Mouse (Mus musculus): ENCODE measurements around the gene Exosc5. TPM values are rescaled to one million over a fixed set of nuclear protein-coding genes. Genes with fewer than 3 reads are reported as not detected.

Gene Exosc5
- polyA plus RNA-seq, 1 experiment from 2014 or later = 50.1 TPM

DNA sequence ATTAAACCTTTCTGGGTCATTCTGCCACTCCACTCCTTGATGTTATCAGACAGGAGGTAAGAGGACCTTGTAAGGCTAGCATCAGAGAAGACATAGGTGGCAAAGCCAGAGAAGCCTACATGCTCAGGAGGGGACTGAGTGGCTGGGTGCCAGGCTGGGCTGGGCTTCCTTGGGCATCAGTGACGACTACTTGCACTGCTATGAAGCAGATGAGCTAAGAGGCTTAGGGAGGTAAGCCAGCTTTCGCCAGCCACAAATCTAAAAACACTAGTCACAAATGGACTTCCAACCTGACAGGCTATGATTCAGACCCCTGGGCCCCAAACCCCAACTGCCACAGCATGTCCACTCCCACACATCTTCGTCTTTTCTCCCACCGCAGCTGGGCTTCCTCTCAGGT is 14.3 kb upstream of the Exosc5 start:
- no peak for ATAC-seq (ENCODE audit: low FRiP score, low read depth)
- 77% methylated on average over 4 of the region's 4 CpGs for WGBS
- H3K4me3 ChIP-seq = no peak overlapping the region
- no peak overlapping the region for H3K4me2 ChIP-seq (replicated peaks)
- H3K9ac ChIP-seq (replicated peaks) = no peak overlapping the region
- no peaks in the 10 kb centered on the region for H3K27me3 ChIP-seq
- no peaks in the 10 kb centered on the region for H3K9me3 ChIP-seq
- H3K4me1 ChIP-seq = peaks cover 6% of the 10 kb centered on the region; the same call in 1 of the 2 replicates
- 0 out of 2 replicates have a peak, but pooled peaks cover 17% of the 10 kb centered on the region for H3K36me3 ChIP-seq
- no peak overlapping the region for H3K27ac ChIP-seq (replicated peaks)

DNA sequence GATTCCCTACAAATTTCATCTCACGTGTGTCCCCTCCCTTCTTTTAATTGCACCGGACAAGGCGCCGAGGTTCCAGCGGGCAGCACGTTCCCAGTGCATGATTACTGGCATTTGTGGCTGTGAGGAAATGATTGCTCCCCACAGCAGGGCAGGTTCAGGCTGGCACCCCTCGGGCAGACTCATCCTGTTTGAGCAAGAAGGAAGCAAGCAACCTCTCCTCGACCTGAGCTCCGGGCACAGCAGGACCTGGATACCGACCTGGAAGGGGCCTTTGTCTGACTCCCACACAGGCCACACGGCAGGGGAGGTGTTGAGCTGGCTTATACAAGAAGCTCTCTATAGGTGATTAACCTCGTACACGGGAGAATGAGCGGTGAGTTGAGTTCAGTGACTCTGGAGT is 13.9 kb upstream of the Exosc5 start:
- ATAC-seq (ENCODE audit: low FRiP score, low read depth) = no peak
- Histone ChIP-seq H3K9ac (replicated peaks) (no peak overlapping the region), H3K27ac (replicated peaks) (no peak overlapping the region), H3K4me2 (replicated peaks) (no peak overlapping the region), H3K27me3 (no peaks in the 10 kb centered on the region), H3K36me3 (0 out of 2 replicates have a peak, but pooled peaks cover 13% of the 10 kb centered on the region), H3K4me1 (peaks cover 6% of the 10 kb centered on the region; the same call in 1 of the 2 replicates), H3K9me3 (no peaks in the 10 kb centered on the region), H3K4me3 (no peak overlapping the region)
- 46% methylated on average over 14 of the region's 14 CpGs for WGBS

DNA sequence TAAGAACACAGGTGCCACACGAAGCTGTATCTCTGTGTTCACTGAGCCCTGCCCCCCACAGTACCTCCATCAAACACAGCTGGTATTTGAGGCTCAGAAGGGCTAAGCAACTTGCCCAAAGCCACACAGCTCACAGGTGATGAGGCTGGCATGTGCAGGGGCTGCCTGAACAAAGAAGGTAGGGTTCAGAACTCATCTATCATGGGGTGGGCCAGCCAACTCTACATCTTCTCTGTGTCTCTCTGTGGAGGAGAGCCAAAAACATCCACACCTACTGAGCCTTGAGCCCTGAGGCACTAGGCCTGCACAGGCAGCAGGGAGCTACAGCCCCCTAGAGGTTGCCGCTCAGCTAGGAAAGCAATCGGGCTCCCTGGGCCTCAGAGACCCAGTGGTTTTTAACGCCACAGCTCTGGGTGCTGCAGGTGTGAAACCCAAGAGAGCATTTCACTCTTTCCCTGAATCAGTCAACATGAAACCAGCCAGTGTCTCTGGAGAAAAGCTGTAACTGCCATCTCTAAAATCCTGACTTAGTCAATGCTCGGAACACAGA is 11.3 kb upstream of the Exosc5 start:
- no peaks in the 10 kb centered on the region for H3K27me3 ChIP-seq
- peaks cover 6% of the 10 kb centered on the region; the same call in 1 of the 2 replicates for H3K4me1 ChIP-seq
- no peak overlapping the region for H3K9ac ChIP-seq (replicated peaks)
- H3K4me3 ChIP-seq = no peak overlapping the region
- H3K4me2 ChIP-seq (replicated peaks) = no peak overlapping the region
- WGBS = 66% methylated on average over 5 of the region's 5 CpGs
- H3K36me3 ChIP-seq = 0 out of 2 replicates have a peak, but pooled peaks cover 5% of the 10 kb centered on the region
- no peaks in the 10 kb centered on the region for H3K9me3 ChIP-seq
- no peak overlapping the region for H3K27ac ChIP-seq (replicated peaks)
- no peak for ATAC-seq (ENCODE audit: low FRiP score, low read depth)

DNA sequence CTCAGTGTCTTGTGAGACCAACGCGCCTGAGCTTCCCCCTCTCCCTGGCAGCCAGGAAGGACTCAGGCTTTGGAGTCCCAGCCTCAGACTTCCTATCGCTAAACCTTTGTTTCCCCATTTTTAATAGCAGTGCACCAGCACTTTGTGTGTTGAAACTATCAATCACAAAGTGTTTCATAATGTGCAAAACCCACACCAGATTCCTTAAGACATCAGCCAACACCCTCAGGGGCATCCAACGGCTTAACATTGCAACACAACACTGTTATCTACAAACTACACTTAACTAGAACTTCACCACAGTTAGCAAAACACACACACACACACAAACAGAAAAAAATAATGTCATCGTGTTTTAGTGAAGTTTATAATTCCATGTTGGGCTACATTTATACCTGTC is 9.1 kb upstream of the Exosc5 start:
- WGBS = 77% methylated on average over 5 of the region's 5 CpGs
- no peak for ATAC-seq (ENCODE audit: low FRiP score, low read depth)
- no peak overlapping the region for H3K4me3 ChIP-seq
- H3K9me3 ChIP-seq = no peaks in the 10 kb centered on the region
- H3K4me2 ChIP-seq (replicated peaks) = no peak overlapping the region
- H3K27me3 ChIP-seq = no peaks in the 10 kb centered on the region
- H3K27ac ChIP-seq (replicated peaks) = no peak overlapping the region
- H3K36me3 ChIP-seq = 0 out of 2 replicates have a peak, but pooled peaks cover 4% of the 10 kb centered on the region
- no peak overlapping the region for H3K9ac ChIP-seq (replicated peaks)
- H3K4me1 ChIP-seq = peaks cover 6% of the 10 kb centered on the region; the same call in 1 of the 2 replicates

DNA sequence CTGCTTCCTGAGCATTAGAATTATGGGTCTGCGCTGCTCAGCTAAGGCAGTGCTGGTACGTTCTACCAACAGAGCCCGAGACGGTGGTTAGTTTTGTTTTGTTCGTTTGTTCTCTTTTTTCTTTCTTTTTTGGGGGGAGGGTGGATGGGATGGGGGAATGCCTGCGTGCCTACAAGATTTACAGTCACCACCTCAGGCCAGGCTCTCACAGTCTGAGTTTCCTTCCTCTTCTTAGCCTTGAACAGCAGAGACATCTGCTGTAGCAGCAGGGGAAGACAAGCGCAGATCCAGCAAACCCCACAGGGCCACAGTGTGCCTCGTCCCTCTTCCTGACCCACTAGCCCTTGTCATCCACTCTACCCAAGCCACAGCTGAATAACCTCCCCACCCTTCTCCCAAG is 7.7 kb upstream of the Exosc5 start:
- Histone ChIP-seq H3K9ac (replicated peaks) (no peak overlapping the region), H3K4me1 (peaks cover 6% of the 10 kb centered on the region; the same call in 1 of the 2 replicates), H3K27ac (replicated peaks) (no peak overlapping the region), H3K9me3 (no peaks in the 10 kb centered on the region), H3K4me3 (no peak overlapping the region), H3K27me3 (no peaks in the 10 kb centered on the region), H3K4me2 (replicated peaks) (no peak overlapping the region), H3K36me3 (no peaks in the 10 kb centered on the region)
- ATAC-seq (ENCODE audit: low FRiP score, low read depth) = no peak
- 92% methylated on average over 8 of the region's 8 CpGs for WGBS

DNA sequence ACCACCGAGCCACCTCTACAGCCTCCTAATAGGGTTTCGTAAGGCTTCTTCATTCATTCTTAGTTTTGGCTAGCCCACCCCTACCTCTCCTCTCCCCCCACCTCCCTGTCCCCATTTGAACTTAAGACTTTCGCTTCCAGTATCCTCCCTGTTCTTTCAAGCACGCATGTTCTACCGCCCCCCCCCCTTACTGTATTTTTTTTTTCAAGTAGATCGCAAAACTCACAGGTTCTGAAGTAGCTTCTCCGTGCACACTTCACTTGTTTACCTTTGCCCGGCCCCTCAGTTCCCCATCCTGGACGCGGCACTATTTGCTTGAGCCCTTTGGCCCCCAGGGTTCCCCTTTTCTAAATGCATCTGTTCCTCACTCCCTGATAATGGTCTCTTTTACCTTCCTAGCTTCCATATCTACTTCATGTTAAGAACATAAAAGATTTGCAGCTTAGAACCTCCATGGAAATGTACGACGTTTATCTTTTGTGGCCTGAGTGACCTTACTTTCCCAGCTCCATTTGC is 6.7 kb upstream of the Exosc5 start:
- no peak for ATAC-seq (ENCODE audit: low FRiP score, low read depth)
- 96% methylated on average over 12 of the region's 12 CpGs for WGBS
- H3K27ac ChIP-seq (replicated peaks) = no peak overlapping the region
- H3K27me3 ChIP-seq = no peaks in the 10 kb centered on the region
- no peak overlapping the region for H3K4me3 ChIP-seq
- H3K4me2 ChIP-seq (replicated peaks) = no peak overlapping the region
- H3K9me3 ChIP-seq = no peaks in the 10 kb centered on the region
- H3K4me1 ChIP-seq = peaks cover 10% of the 10 kb centered on the region
- no peaks in the 10 kb centered on the region for H3K36me3 ChIP-seq
- no peak overlapping the region for H3K9ac ChIP-seq (replicated peaks)

DNA sequence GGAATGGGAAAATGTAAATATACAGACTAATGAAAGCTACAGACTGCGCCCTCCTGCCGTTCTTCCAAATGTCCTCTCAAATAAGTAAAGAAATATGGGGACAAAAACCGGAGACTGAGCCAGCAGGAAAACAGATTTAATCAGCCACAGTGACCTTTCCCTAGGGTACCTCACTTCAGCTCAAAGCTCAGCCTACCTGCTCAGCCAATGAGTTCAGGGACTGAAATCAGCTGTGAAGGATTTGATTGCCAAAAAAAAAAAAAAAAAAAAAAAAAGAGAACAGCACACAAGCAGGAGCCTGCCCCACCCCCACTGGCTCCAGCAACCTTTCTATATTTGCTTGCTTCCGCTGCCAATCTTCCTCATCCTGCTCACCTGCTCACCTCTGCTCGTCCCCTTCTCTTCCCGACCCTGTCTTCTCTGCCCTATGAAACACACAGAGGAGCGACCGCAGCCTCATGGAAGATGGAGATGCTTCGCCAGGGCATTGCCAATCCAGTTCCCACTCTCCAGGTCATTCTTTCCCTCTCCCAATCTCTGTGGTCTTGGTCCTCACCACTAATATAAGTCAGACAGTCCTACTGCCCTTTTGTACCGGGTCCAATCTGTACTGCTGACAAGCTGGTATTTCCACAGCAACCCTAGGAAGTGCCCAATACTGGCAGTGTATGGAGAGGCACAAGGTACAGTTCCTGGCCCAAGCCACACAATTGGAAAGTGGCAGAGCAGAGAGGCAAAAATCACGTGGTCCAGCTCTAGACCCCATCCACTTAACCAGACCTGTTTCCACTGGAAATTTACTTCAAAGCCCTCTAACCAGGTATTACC is 3.1 kb upstream of the Exosc5 start:
- Histone ChIP-seq H3K4me1 (peaks cover 23% of the 10 kb centered on the region), H3K27ac (replicated peaks) (no peak overlapping the region), H3K9ac (replicated peaks) (no peak overlapping the region), H3K9me3 (no peaks in the 10 kb centered on the region), H3K27me3 (no peaks in the 10 kb centered on the region), H3K4me2 (replicated peaks) (no peak overlapping the region), H3K4me3 (no peak overlapping the region), H3K36me3 (no peaks in the 10 kb centered on the region)
- ATAC-seq (ENCODE audit: low FRiP score, low read depth) = no peak
- 80% methylated on average over 11 of the region's 11 CpGs for WGBS

DNA sequence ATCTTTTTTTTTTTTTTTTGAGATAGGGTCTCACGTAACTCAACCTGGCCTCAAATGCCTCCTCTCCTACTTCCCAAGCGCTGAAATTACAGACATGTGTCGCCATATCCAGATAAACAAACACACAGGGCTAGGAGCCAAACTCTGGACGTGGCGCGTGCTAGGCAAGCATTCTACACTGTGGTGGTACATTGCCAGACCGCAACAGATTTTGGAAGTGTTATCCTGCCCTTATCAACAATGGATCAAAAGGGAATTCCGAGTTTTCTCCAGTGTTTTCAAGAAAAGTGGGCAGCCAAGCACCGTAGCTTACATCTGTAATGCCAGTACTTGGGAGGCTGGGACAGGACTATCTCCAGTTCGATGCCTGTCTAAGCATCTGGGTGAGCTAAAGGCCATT is 1.2 kb upstream of the Exosc5 start:
- no peak for ATAC-seq (ENCODE audit: low FRiP score, low read depth)
- Histone ChIP-seq H3K4me1 (peaks cover 23% of the 10 kb centered on the region), H3K27me3 (no peaks in the 10 kb centered on the region), H3K9ac (replicated peaks) (peak overlapping the region; percentile 66), H3K36me3 (peaks cover 4% of the 10 kb centered on the region; the same call in 1 of the 2 replicates), H3K9me3 (no peaks in the 10 kb centered on the region), H3K4me3 (peak overlapping the region; percentile 53), H3K4me2 (replicated peaks) (peak overlapping the region; percentile 83), H3K27ac (replicated peaks) (no peak overlapping the region)
- WGBS = 43% methylated on average over 10 of the region's 10 CpGs

DNA sequence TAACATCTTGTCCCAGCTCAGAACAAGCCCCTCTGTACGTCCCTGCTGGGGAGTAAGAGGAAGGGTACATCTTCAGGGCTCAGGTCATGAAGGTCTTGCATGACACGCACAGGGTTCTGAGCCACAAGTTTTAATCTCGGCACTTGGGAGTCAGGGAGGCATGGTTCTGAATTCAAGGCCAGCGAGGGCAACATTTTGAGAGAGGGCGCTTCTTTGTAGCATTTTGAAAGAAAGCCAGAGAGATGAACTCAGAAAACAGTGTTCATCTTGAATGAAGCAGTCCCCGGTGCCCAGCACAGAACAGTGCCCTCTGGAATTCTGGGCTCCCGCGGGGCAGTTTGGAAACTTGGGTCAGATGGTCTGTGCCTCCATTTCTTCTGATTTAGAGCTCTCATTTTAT is 7.4 kb downstream of the Exosc5 start:
- peaks cover 53% of the 10 kb centered on the region for H3K36me3 ChIP-seq
- ATAC-seq (ENCODE audit: low FRiP score, low read depth) = no peak
- 93% methylated on average over 8 of the region's 8 CpGs for WGBS

DNA sequence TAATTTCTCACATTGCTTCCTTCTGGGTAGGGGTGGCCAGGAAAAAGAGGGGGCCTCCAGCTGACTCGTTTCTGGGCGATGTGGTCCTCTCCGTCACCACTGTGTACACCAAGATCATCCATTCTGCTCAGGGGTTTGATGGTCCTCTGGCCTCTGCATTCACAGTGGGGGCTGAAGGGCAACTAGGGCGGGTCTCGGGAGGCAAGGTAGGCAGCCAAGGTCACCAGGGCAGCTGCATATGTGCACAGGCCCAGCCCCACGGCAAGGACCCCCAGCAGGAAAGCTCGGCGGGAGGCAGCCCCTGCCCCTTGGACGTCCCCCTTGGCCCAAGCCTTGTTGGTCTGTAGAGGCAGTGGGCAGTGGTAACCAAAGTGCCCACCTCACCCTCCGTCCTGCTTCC is 10.2 kb downstream of the Exosc5 start:
- no peak for ATAC-seq (ENCODE audit: low FRiP score, low read depth)
- H3K9me3 ChIP-seq = no peaks in the 10 kb centered on the region
- peaks cover 12% of the 10 kb centered on the region for H3K27me3 ChIP-seq
- peaks cover 38% of the 10 kb centered on the region for H3K36me3 ChIP-seq
- H3K27ac ChIP-seq (replicated peaks) = no peak overlapping the region
- H3K9ac ChIP-seq (replicated peaks) = no peak overlapping the region
- 82% methylated on average over 10 of the region's 10 CpGs for WGBS
- H3K4me2 ChIP-seq (replicated peaks) = no peak overlapping the region
- H3K4me1 ChIP-seq = no peaks in the 10 kb centered on the region
- no peak overlapping the region for H3K4me3 ChIP-seq

More for the DNA sequence above, 7.4 kb downstream of the Exosc5 start:
- Histone ChIP-seq H3K4me3 (no peak overlapping the region), H3K27me3 (no peaks in the 10 kb centered on the region), H3K9ac (replicated peaks) (no peak overlapping the region), H3K4me1 (no peaks in the 10 kb centered on the region), H3K9me3 (no peaks in the 10 kb centered on the region), H3K27ac (replicated peaks) (no peak overlapping the region), H3K4me2 (replicated peaks) (no peak overlapping the region)

DNA sequence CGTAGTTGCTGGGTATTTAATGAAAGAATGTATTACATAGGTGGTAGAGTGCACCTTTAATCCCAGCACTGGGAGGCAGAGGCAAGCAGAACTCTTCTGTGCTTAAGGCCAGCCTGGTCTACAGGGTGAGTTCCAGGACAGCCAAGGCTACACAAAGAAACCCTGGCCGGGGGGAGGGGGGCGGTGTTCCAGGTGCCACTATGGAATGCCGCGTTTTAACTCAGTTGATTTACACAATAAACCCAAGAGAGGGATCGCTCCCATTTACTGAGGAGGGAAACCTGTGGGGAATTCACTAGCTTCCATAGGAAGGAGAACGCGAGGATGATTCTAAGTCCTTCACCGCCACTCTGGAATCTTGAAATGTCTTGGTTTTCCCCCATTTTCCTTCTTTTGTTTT is 10.7 kb downstream of the Exosc5 start:
- no peaks in the 10 kb centered on the region for H3K9me3 ChIP-seq
- WGBS = 85% methylated on average over 9 of the region's 9 CpGs

DNA sequence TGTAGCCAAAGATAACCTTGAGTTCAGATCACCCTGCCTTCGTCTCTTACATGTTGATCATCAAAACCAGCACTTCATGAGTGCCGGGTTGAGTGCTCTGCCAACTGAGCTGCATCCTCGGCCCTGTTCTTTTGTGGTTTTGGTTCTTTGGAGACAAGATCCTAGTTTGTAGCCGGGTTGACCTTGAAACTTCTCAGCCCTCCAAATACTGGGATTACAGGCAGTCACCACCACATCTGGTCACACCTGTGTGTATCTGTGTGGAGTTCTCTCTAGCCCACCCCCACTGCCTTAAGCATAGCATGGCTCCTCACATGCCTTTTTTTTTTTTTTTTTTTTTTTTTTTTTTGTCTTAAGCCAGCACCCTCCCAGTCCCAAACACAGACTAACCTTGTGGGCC is 11.1 kb downstream of the Exosc5 start:
- WGBS = 91% methylated on average over 4 of the region's 4 CpGs
- Histone ChIP-seq H3K9me3 (no peaks in the 10 kb centered on the region), H3K4me2 (replicated peaks) (no peak overlapping the region), H3K4me3 (no peak overlapping the region), H3K4me1 (peaks cover 6% of the 10 kb centered on the region; the same call in 1 of the 2 replicates), H3K27me3 (peaks cover 22% of the 10 kb centered on the region), H3K36me3 (peaks cover 30% of the 10 kb centered on the region), H3K27ac (replicated peaks) (no peak overlapping the region), H3K9ac (replicated peaks) (no peak overlapping the region)
- no peak for ATAC-seq (ENCODE audit: low FRiP score, low read depth)

More for the DNA sequence above, 10.7 kb downstream of the Exosc5 start:
- no peak overlapping the region for H3K27ac ChIP-seq (replicated peaks)
- no peak for ATAC-seq (ENCODE audit: low FRiP score, low read depth)
- H3K9ac ChIP-seq (replicated peaks) = no peak overlapping the region
- peaks cover 2% of the 10 kb centered on the region; the same call in 1 of the 2 replicates for H3K4me1 ChIP-seq
- H3K27me3 ChIP-seq = peaks cover 17% of the 10 kb centered on the region
- no peak overlapping the region for H3K4me3 ChIP-seq
- peaks cover 34% of the 10 kb centered on the region for H3K36me3 ChIP-seq
- H3K4me2 ChIP-seq (replicated peaks) = no peak overlapping the region

All from midbrain, embryonic 12.5 days (tissue).